Mouse (Mus musculus) thymus, postnatal 14 days (tissue): ENCODE data around the gene Eogt.
A peak's percentile ranks its signal among the peaks of the same experiment; 100 is the strongest.

Source experiments
- DNase-seq: peaks from one replicate; pipeline ENCODE4 v3.0.0; 2021

Eogt gene

GRCm38 (mm10) chr6:97148383-97149251, at the start of gene Eogt:
Gene Eogt (minus strand): TSS chr6:97149182.
- DNase-seq = peak; percentile 89

DNA sequence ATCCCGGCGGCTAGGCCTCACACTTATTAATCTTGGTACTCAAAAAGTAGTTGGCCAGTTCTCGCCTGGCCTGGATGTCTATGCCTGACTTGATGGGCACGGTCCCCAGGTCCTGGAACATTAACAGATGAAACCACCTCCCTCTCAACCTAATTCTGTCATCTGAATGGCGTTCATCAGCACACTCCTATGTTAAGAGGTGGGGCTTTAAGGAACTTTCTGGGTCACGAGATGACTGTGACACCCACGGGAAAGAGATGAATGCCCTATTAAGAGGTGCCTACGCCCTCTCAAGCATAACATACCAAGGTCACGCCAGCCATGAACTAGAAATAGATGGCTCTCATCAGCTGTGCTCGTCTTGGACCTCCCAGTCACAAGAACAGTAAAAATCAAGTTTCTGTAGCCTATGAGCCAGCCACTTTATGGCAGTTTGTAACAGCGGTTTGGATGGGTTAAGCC, 30.4 kb upstream of the Eogt start:
- DNase-seq = no peak

DNA sequence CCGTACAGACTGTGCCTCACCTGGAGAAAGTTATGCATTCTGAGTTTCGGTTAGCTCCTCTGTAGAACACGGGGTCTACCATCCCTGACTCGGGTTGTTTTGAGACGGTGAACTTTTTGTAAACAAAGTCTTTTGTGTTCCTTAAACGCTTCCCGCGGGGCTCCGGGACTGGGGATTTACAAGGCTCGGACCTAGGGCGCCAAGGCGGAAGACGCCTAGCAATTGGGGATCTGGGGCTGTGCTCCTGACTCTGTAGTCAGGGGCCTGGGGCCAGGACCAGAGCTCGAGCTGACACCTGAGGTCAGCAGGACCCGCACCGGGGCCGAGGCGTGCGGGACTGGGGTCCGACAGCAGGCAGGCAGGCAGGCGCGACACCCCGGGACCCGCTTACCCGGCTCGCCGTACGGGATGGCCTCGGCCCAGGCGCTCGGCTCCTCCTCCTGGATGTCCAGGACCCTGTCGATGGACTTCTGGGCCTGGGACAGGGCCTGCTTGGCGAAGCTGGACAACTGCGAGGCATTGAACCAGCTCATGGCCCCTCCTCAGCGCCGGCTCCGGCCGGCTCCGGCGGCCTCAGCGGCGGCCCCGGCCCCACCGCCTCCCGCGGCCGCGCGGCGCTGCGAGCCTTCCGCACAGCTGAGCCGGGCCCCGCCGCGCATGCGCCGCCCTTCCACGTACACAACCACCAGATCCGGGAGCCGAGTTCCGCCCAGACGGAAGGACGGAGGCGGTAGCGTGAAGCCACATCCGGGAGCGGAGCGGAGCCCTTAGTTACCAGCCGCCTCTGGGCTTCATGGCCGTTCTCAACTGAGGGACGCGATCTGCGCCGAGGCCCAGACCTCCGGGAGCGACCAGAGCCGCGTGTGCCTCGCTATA, 29.7 kb upstream of the Eogt start, which contains the start of gene Tmf1:
Gene Tmf1 (minus strand): TSS at position 632 of the 876 bp plus-strand sequence.
- peak; percentile 97 for DNase-seq

GRCm38 (mm10) chr6:97175716-97176115, 26.7 kb upstream of the Eogt start:
- DNase-seq = no peak

DNA sequence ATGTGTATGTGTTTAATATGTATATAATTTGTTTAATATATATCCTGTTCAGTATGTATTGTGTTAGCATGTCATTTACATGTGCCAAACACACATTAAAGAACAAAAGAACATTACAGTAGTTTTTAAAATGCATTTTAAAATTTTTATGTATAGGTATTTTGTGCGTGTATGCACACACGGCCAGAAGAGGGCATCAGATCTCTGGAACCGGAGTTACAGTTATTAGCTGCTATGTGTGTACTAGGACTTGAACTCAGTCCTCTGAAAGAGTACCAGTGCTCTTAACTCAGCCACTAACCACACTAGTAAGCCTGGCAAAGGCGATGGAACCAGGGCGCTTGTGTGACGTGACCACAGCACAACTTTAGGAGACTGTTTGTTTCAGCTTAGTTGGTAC, 1.2 kb upstream of the Eogt start:
- DNase-seq = peak; percentile 6

- DNase-seq = no peak
These were observed 739 bp upstream of the Eogt start for GRCm38 (mm10) chr6:97149721-97150120.

GRCm38 (mm10) chr6:97147755-97148382, 1.1 kb downstream of the Eogt start:
- peak; percentile 6 for DNase-seq

DNA sequence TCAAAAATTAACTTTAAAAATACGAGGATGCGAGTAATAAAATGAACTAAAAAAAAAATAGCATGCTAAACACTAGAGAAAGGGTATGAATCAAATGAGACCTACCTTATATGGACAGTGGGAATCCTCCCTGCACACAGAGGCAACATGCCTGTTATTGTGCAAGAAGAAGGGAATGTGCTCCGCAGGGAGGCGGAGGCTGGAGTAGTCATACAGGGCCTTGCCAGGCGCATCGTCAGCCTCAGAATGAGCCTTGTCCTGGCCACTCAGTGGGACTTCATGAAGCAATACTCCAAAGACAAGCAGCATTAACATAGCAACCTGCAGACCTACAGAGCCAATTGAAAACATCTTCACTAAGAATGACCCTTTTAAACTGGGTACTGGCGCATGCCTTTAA, 3.8 kb downstream of the Eogt start:
- no peak for DNase-seq

- DNase-seq = no peak
These were observed 4.6 kb downstream of the Eogt start for GRCm38 (mm10) chr6:97144359-97144758.

DNA sequence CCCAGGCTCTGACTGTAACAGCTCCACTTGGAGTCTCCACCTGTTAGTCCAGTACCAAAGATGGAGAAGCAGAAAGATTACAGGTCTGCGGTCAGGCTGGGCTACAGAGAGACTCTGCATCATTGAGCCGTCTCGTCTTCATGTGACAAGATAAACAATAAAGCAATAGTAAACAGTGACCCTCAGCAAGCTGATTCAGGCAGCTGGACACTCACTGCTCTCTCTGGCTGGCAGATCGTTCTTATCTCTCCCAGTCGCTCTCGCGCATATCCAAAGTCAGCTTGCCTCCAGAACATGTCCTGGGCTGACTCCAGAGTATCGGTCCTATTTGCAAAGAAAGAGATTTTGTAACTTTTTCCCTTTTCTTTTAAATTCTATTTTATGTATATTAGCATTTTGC, 6.4 kb downstream of the Eogt start:
- no peak for DNase-seq

GRCm38 (mm10) chr6:97141811-97142210, 7.2 kb downstream of the Eogt start:
- no peak for DNase-seq

- DNase-seq = no peak
These were observed 16.2 kb downstream of the Eogt start for GRCm38 (mm10) chr6:97132707-97133303.

- DNase-seq = no peak
These were observed 17.2 kb downstream of the Eogt start for GRCm38 (mm10) chr6:97131808-97132207.

GRCm38 (mm10) chr6:97130979-97131378, 18.0 kb downstream of the Eogt start:
- DNase-seq = no peak

DNA sequence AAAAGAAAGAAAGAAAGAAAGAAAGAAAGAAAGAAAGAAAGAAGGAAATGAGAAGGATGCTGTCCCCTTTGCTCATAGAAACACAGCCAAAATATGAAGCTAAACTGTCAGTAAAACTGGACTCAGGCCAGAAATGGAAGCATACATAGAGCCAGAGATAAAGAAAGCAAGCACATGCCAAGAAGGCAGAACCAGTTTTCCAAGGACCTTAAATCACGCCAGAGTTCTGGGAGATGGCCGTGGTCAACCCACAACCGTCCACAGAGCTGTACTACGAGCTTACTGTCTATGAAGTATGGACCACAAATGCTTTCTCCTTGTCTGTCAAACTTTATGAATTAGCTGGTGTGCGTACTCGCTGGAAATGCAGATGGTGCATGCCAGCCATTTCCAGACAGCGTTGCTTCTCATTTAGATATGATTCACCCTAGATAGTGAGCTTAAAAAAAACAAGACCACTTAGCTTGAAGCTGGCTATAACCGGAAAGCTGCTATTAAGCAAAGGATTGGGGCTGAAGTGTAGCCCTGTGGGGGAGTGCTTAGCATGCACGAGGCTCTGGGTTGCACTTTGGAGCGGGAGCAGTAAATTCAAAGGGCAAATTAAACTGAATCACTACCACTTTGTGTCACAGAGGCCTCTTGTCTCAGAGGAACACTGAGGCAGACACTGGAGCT, 24.5 kb downstream of the Eogt start:
- DNase-seq = no peak

DNA sequence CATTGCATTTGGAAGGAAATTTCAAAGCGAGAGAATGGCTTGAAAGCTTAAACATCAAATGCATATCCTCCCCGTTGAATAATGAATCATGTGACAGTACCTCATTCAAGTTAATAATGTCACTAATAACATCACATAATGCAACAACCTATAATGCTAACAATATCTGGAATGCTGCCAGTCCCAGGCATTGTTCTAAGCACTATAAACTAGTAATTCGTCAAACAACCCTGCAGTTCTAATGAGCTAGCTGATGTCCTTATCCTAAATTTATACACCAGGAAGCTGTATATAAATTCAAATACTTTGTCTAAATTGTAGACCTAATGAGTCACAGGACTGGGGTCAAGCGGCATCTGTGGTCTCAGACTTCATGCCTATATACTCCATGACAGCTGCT, 28.1 kb downstream of the Eogt start:
- DNase-seq = no peak

GRCm38 (mm10) chr6:97118327-97118726, 30.7 kb downstream of the Eogt start:
- no peak for DNase-seq

GRCm38 (mm10) chr6:97116896-97117295, 32.1 kb downstream of the Eogt start:
- DNase-seq = no peak

DNA sequence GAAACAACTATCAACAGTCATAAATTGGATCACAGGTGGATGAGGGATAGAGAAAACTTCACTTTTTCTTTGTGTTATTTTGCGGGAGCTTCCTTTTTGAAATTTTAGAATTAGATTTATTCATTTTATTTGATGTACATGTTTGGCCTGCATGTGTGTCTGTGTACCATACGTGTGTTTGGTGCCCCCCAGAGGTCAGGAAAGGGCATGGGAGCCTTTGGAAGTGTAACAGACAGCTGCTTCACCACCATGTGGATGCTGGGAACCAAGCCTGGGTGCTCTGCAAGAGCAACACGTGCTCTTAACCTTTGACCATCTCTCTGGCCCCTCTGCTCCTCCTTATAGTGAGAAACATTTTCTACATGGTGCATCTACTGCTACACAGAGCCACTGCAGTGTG, 34.2 kb downstream of the Eogt start:
- DNase-seq = peak; percentile 7

DNA sequence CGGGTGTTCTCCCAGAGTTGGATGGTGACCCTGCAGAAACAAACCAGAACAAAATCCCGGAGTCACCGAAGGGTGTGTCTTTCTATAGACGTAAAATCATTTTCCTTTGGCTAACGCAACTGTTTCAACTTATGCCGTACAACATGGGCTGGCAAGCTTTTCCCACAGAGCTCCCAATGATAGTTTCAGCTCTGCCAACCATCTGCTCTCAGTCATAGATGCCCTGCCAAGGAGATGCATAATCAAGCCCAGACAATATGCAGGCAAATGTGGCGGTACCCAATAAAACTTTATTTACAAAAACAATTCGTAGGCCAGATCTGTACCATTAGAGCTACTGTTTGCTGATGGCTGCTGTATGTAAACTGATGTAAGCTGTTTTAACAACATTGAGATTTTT, 36.8 kb downstream of the Eogt start:
- no peak for DNase-seq

- peak; percentile 19 for DNase-seq
These were observed 42.2 kb downstream of the Eogt start for GRCm38 (mm10) chr6:97106777-97107176.

DNA sequence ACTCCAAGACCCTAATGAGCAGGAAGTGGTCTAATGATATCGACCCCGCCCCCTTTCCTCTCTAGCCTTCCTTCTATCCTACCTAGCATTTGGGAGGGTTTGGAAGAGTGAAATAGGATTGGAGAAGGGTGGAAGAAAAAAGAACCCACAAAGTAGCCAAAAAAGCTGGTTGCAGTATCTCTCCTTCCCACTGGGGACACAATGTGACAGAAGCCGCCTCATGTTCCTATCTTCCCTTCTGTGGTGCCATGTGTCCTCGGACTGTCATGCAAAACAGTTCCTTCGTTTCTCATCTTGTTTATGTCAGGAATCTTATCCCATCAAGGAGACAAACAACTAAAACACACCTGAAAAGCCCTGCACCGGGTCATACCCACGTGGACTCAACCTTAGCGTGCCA, 42.9 kb downstream of the Eogt start:
- DNase-seq = no peak
